Mouse (Mus musculus) adrenal gland, postnatal 10 days (tissue): ENCODE measurements at regions not wholly inside any gene's neighbourhood (a gene's known extent, or its start where the extent isn't known, plus 50 kb on each side); places are given as distances from the start of the nearest gene placed in this dataset.

Experiments
- DNase-seq: peaks from one replicate; pipeline ENCODE4 v3.0.0; 2021; ENCODE audit warnings: mixed read lengths

GRCm38 (mm10) chr5:119301539-119301938 lies 368.9 kb upstream of the Tbx3 start:
- DNase-seq = peak; percentile 37

DNA sequence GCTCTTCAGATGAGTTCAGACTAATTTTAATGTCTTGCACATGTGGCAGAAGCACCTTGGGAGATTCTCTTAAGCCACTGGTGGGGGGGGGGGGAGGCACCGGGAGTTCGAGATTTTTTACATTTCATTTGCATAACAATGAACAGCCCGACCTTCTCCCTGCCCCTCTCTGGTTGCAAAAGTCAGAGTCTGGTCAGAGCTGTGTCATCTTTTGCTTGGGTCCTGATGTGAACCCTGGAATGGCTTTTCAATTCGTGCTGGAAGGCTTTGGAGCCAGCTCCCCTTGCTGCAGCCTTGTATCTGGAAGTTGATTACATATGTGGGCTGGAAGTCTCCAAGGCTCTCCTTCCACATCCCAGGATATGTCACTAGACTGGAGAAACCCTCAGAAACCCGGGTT lies 365.7 kb upstream of the Tbx3 start:
- no peak for DNase-seq

- DNase-seq = no peak
Measured at GRCm38 (mm10) chr5:119307768-119308167, 362.7 kb upstream of the Tbx3 start.

DNA sequence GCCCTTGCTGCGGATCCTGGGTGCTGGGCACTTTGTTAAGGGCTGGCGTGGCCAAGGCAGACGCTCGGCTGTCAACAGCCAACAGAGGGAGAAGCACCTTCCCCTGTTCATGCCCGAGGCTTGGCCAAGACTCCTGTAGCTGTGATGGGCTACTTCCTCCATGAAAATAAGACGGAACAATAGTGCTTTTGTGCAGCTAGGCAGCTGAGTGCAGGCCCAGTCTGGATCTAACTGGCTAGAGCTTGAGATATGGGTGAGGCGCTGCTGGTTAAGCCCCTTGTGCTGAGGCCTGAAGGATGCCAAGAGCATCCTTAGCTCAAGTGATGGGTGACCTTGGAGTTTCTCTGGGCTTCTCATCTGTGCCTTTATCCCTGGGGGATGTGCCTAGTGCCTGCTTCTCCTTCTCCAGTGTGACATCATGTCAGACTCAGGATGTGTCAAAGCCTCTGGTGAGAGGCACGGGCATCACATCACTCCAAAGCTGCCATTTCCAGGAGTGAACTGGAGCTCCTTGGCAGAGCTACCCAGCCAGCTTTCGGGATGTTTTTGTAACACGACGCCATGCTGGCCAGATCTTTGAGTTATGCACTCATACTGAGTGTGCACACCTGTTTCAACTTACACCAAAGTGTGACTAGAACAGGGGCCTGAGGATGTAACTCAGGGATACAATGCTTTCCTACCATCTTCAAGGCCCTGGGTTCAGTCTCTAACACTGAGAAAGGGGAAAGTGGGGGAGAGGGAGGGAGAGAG lies 360.1 kb upstream of the Tbx3 start:
- no peak for DNase-seq

DNA sequence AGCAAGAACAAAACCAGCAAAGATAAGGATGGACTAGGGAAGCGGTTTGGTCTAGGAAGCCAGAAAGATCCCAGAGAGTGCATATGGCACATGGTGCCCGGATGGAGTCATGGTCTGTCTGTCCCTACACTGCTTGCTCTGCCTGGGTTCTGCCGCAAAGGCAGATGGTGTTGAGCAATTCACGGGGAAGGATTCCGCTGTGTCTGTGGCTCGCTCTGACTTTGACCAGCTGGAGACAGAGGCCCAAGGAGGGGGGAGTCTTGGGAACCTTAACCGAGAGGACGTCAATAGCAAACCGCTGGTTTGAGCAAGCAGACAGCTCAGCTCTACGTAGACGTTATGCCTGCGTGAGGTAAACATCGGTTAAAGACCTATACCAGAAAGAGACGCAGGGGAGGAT lies 357.7 kb upstream of the Tbx3 start:
- no peak for DNase-seq

DNA sequence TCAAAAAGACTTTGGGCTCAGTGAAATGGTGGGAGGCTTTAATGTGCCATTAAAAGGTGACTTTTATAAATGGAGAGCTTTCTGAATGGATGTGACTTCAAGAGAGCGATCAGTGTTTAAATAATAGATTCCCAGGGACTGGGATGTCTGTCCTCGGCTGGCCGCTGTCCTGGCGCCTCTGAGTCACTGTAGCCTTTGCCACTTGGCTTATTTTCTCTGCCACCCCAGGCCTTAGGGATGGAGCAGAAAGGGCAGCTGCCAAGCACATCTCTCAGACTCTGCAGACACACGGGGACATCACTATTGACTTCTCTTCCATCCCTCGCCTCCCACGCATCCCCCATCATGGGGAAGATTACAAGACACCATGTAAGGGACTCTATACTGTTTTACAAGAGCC lies 355.3 kb upstream of the Tbx3 start:
- DNase-seq = peak; percentile 44

GRCm38 (mm10) chr5:119317617-119318016 lies 352.9 kb upstream of the Tbx3 start:
- no peak for DNase-seq

- DNase-seq = no peak
Measured at GRCm38 (mm10) chr5:119321368-119322144, 348.9 kb upstream of the Tbx3 start.

GRCm38 (mm10) chr5:119322411-119322810 lies 348.1 kb upstream of the Tbx3 start:
- no peak for DNase-seq

DNA sequence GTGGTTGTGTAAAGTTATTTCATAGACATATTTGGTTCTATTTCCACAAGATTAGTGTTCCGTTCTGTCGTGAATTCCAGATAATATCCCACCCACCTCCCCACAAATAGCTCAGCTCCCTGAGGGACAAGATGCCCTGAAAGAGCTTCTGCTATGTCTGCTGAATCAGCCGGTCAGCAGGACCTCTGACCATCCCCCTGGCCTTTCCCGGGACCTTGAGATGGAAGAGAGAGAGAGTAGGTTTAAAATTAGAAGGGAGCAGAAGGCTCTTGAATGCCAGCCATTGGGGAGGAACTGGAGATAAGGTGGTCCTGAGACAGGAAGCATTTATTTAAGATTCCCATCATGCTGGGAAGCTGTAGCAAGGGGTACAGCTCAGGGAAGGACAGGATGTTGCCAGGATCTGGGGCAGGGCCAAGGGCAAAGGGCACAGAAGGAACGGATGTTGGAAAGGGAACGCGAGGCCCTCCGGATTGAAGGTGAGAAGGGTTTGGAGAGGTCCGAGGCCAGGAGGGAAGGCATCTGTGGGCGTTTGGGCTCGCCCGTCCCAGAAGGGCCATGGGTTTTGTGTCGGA lies 344.7 kb upstream of the Tbx3 start:
- peak; percentile 69 for DNase-seq

GRCm38 (mm10) chr5:119326895-119327294 lies 343.6 kb upstream of the Tbx3 start:
- no peak for DNase-seq

DNA sequence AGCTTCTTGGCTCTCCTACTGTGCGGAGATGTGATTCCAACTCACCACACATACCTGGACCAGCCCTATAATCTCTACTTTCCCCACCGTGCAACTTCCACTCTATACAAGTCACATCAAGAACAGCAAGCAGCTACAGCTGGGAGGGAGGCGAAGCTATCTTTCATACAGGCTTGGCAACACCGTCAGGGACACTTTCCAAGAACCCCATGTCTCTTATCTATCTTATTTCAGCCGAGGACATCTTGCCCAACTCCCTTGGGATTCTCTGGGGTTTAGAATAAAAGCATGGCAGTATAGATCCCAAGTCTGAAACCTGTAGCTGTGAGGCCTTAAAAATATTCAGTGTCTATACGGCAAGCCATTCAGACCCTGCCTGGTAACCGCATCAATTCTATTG lies 341.5 kb upstream of the Tbx3 start:
- DNase-seq = peak; percentile 42

DNA sequence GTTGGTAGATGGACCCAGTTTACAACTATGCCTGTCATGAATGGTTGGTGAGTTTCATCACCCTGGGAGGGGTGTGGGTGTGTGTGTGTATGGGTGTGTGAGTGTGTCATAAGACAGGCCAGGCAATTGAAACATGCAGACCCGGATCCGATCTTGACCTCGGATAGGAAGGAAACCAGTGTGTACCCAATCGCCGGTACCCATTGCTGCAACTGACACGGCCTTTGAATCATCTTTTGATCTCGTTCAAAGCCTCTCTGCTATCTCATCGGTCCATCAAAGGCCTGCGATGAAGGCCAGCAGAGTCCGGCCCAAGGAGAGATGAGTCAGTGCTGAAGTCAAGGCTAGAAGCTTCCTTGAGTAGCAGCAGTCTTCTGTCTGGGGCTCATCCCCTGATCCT lies 341.1 kb upstream of the Tbx3 start:
- peak; percentile 79 for DNase-seq

DNA sequence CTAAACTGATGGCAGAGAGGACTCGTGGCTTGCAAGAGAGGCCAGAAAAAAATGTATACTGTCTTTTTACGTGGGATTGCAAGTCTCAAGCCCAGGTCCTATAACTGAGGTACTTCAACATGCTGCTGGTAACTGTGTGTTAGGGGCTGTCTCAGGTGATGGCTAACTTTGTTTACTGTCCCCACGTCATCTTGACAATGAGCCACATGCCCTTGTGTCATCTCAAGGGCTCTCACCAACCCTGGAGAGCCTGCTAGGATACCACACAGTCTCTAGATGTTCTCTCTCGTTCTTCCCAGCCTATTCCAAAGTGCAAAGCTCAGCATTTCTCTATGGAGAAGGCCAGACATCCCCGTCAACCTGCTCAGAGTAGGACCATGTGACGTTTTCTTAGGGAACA lies 340.6 kb upstream of the Tbx3 start:
- no peak for DNase-seq

DNA sequence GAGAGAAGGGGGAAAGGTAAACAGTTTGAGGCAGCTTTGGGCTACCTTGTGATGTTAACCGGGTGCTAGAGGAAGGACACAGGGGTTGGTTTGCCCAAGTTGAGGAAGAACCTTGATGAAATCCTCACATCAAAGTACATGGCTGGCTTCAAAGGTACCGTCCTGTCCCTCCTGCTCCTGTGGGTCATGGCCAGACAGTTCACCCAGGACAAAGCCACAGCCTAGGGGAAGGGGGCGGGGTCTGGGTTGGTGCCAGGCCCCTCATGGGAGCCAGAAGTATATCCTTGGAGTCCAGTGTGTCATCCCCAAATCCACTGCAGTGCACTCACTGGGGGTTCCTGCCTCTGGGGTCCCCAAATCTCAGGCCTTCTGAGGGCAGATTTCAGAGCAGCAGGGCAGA lies 339.0 kb upstream of the Tbx3 start:
- peak; percentile 92 for DNase-seq

DNA sequence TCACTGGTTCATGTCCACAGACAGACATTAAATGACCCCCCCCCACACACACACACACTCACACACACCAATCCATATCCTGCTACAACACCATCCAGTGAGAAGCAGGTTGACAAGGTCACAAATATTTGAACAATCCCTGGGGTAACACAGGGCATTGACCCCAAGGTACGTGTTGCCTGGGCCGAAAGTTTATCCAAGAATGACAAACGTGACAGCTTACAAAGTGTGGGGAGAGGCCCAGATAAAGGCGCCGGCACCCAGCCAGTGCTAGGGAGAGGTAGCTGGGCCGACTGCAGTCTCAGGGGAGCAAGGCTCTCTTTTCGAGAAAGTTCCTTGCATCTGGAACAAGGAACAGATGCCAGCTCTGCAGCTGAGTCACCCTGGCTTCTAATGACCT lies 337.8 kb upstream of the Tbx3 start:
- DNase-seq = peak; percentile 71

GRCm38 (mm10) chr5:119335211-119335610 lies 335.3 kb upstream of the Tbx3 start:
- no peak for DNase-seq

GRCm38 (mm10) chr5:119335979-119336378 lies 334.5 kb upstream of the Tbx3 start:
- DNase-seq = no peak

- no peak for DNase-seq
Measured at GRCm38 (mm10) chr5:119337739-119338138, 332.7 kb upstream of the Tbx3 start.

GRCm38 (mm10) chr5:119338711-119339110 lies 331.8 kb upstream of the Tbx3 start:
- no peak for DNase-seq

GRCm38 (mm10) chr5:119348303-119348702 lies 322.2 kb upstream of the Tbx3 start:
- DNase-seq = no peak

DNA sequence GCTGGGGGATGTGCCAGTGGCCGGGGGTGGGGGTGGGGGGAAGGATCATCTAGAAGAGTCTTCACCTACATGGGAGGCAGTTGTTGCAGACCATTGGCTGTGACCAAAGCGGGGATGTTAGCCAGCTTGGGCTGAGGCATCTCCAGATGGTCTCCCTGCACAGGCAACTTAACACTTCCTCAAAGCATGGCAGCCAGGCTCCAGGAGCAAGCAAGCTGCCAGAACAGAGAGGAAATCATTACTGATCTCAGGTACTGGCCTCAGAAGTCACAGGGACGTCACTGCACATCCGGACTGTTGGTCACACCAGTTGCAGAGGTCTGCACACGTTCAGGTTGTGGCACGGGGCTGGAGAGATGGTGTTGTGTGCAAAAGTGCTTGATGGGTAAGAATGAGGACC lies 321.1 kb upstream of the Tbx3 start:
- no peak for DNase-seq

DNA sequence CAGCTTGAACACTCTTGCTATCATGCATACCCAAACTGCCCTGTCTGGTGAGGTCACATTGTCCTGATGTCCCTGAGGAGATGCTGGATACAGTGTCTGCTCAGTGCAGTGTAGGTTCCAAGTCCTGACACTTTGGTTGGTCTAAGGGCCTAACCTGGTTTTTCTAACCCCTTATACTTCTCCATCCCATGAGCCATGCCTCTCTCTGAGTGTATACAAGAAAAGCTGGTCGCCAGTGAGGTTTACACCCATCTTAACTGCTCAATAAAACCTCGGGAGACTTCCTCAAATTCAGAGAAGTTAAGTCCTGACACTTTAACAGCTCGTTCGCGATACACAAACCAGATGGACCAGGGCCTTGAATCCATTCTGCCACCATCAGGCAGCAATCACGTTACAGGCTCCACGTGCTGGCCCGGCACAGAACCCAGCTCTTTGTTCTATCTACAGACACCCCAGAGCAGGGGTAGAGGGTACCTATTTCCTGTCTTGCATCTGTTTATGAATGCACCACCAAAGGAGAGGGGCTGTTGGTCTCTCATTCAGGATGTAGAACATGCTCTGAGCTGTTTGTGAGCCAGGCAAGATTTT lies 320.0 kb upstream of the Tbx3 start:
- DNase-seq = no peak
